Mouse (Mus musculus) small intestine, adult 2 months (tissue): ENCODE data around the gene Rps6ka1.
A peak's percentile ranks its signal among the peaks of the same experiment; 100 is the strongest.

Experiments
- CTCF ChIP-seq: fragments of 200-500 bp; IDR thresholded peaks from 2 replicates; pipeline ENCODE4 v1.5.1; 2012; ENCODE audit warnings: low read depth, mild to moderate bottlenecking, control low read depth, inconsistent platforms, low read length, moderate library complexity, mixed read lengths; ENCODE audit not compliant: insufficient replicate concordance, insufficient read length; ENCODE audit errors: extremely low read depth
- POLR2A ChIP-seq: fragments of 200-500 bp; IDR thresholded peaks from 2 replicates; pipeline ENCODE4 v1.6.1; 2012; ENCODE audit warnings: low read depth, mild to moderate bottlenecking, control low read depth, inconsistent platforms, low read length, moderate library complexity

DNA sequence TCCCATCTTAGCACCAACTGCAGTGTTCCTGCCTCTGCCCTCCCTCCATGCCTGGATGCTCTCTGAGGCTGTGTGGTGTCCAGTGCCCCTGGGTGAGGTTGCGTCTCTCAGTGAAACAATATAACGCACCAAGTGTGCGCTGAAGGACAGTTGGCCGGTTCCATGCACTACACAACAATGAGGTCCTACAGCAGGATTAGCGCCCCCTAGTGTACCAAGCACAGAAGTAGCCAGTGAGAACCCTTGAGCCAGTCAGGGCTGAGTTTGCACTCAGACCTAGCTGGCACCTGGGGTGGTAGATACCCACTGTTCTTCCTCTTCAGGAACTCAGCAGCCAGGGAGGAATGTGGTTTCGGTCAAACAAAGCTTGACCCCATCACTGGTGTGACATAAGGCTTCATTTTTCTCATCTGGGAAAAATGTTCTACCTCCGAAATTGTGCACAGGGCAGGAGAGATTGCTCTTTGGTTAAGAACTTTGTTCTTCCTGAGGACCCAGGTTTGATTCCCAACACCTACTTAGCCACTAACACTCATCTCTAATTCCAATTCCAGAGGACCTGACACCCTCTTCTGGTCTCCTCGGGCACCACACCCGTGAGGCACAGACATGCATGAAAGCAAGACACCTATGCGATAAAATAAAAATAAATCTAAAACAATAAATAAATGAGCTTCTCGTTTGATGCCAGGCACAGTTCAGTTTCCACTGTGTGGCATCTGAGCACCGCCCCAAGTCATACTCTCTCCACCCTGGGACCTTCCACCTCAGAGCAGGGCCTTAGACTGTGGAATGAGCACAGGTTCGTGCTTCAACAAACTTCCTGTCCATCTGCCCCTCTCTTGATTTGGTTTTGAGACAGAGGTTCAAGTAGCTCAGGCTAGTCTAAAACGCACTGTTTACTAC is 9.5 kb downstream of the Rps6ka1 start:
- TF ChIP-seq POLR2A (no peak), CTCF (peak; percentile 79; the same call in 1 of the 2 replicates)
